Mouse (Mus musculus) liver, embryonic 16.5 days (tissue): ENCODE data around the gene Msh5. TPM values are rescaled to one million over a fixed set of nuclear protein-coding genes. Genes with fewer than 3 reads are reported as not detected.

ENCODE experiments used
- ATAC-seq: fragments of 200-750 bp; cut with Nextera tagmentation; 2 replicates; pipeline ENCODE4 v1.8.0; 2017; ENCODE audit warnings: low read depth, mild to moderate bottlenecking, moderate number of reproducible peaks, moderate library complexity
- H3K27ac ChIP-seq: fragments of 300-500 bp; sonication (generic); 2 replicates; pipeline ENCODE4 v1.5.1; 2014; ENCODE audit warnings: mild to moderate bottlenecking, low read length
- H3K27me3 ChIP-seq: fragments of 300-500 bp; sonication (generic); 2 replicates; pipeline ENCODE4 v1.6.1; 2014; ENCODE audit warnings: low read depth, low read length, mixed read lengths; ENCODE audit not compliant: control insufficient read depth, insufficient read depth
- H3K36me3 ChIP-seq: fragments of 300-500 bp; sonication (generic); 2 replicates; pipeline ENCODE4 v1.6.1; 2014; ENCODE audit warnings: mild to moderate bottlenecking; ENCODE audit not compliant: control insufficient read depth, insufficient read depth
- H3K4me1 ChIP-seq: fragments of 300-500 bp; sonication (generic); 2 replicates; pipeline ENCODE4 v1.6.1; 2014; ENCODE audit warnings: low read depth, low read length, mixed read lengths; ENCODE audit not compliant: control insufficient read depth
- H3K4me2 ChIP-seq: fragments of 300-500 bp; sonication (generic); 2 replicates; pipeline ENCODE4 v1.6.1; 2014; ENCODE audit warnings: low read depth, low read length, mixed read lengths
- H3K4me3 ChIP-seq: fragments of 300-500 bp; sonication (generic); 2 replicates; pipeline ENCODE4 v1.5.1; 2014; ENCODE audit warnings: low read depth, mild to moderate bottlenecking, low read length
- H3K9ac ChIP-seq: fragments of 300-500 bp; sonication (generic); 2 replicates; pipeline ENCODE4 v1.6.1; 2014; ENCODE audit warnings: low read depth, low read length
- H3K9me3 ChIP-seq: fragments of 300-500 bp; sonication (generic); replicated peaks from 2 replicates; pipeline ENCODE4 v1.6.1; 2016; ENCODE audit warnings: low read length; ENCODE audit not compliant: control insufficient read depth
- WGBS: fragments of 180-500 bp; shearing (Covaris S2); extraction: QIAGEN DNeasy Blood & Tissue Kit; methylation state at CpG from one replicate; pipeline ENCODE4 v1.1.7; 2014; ENCODE audit not compliant: insufficient replicate concordance; 5-methylcytosine and 5-hydroxymethylcytosine counted together
- polyA plus RNA-seq: library from polyadenylated mRNA; unstranded; fragments of >200 nt; fragmentation: Nextera tagmentation; extraction: Ambion mirVana; gene quantifications from 2 replicates; pipeline ENCODE4 v1.2.1, GENCODE M21; 2015

Gene Msh5
- polyA plus RNA-seq, 1 experiment from 2014 or later, result 4.2 TPM

DNA sequence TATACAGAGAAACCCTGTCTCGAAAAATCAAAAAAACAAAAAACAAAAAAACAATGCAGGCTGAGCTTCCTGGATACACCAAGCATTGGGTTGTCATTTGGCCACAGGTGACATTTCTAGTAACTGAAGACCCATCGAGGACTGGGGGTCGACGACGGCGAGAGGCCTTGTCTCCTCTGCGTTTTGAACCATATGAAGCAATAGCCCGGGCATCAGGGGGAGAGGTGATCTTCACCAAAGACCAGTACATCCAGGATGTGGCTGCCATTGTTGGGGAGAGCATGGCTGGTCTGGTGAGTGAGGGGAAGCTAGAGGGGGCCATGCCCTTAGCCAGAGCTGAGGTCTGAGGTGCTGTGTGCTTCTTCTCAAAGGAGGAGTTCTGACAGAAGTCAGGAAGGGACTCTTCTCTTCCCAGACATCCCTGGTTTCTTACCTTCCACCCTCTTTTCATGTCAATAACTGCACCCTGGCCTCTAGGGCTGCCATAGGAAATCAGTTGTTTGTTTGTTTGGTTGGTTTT lies 23.9 kb downstream of the Msh5 start:
- Histone ChIP-seq H3K9ac (no peak overlapping the region), H3K4me1 (peaks cover 36% of the 10 kb centered on the region), H3K27ac (no peak overlapping the region; the same call in 1 of the 2 replicates), H3K27me3 (no peaks in the 10 kb centered on the region), H3K4me2 (no peak overlapping the region), H3K36me3 (no peaks in the 10 kb centered on the region), H3K4me3 (no peak overlapping the region), H3K9me3 (no peaks in the 10 kb centered on the region)
- 78% methylated on average over 8 of the region's 8 CpGs for WGBS
- ATAC-seq, result no peak

DNA sequence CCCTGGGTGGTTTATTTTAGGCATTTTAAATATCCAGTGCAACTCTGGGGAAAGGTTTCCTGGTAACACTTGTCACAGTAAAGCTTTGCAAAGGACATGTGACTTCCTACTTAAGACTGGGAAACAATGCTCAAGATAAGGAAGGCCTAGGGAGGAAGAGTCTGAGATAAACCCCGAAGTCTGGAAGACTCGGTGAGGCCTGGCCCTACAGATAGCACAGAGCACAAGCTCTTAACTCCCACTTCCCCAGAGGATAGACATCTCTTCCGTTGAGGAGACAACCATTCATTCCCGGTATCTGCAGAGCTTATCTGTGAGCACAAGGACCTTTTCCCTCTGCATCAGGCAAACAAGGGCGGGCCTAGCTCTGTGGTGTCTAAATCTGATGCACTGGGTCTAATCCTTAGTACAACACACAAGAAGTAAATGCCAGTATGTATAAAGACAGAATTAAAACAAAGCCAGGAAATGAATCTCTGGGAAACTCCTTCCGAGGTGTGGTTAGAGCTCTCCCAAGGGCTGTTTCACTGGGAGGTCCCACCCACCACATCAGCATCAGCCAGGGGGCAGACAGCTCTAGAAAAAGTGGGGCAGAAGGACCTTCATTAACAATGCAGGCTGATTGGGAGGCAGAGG lies 24.6 kb downstream of the Msh5 start:
- no peak overlapping the region for H3K9ac ChIP-seq
- peak; percentile 87 for ATAC-seq

DNA sequence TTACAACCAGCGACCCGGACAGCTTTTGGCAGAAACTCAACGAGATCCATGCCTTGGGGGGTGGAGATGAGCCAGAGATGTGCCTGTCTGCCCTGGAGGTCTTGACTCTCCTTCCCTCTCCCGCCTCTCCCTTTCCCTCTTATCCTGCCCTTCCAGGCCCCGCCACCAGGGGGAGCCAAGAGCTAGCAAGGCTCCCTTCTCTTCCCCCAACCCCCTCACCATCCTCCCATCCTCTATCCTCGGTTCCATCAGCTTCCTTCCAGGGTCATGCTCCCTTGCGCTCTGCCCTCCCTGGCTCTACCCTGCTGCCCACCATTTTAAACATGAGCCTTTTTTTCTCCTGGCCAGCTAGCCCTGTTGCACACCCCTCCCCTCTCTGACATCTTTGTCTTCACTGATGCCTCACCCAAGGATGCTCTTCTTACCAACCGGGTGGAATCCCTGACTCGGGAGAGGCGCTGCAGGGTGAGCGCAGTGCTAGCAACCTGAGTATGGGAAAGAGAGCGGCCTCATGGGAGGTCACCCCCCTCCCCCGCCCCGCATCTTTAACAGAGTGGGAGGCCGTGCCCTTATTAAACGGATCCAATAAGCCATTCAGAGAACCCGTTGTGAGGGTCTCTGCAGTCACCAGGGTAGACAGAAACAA lies 25.3 kb downstream of the Msh5 start:
- H3K27me3 ChIP-seq, result no peaks in the 10 kb centered on the region
- WGBS, result 11% methylated on average over 17 of the region's 17 CpGs
- H3K9me3 ChIP-seq, result no peaks in the 10 kb centered on the region
- peaks cover 34% of the 10 kb centered on the region for H3K4me1 ChIP-seq
- peak overlapping the region; percentile 38 for H3K4me2 ChIP-seq
- H3K4me3 ChIP-seq, result no peak overlapping the region
- peak; percentile 20; the same call in 1 of the 2 replicates for ATAC-seq
- peaks cover 1% of the 10 kb centered on the region; the same call in 1 of the 2 replicates for H3K36me3 ChIP-seq
- H3K27ac ChIP-seq, result peak overlapping the region; percentile 39
- no peak overlapping the region for H3K9ac ChIP-seq

More for the DNA sequence above, 24.6 kb downstream of the Msh5 start:
- no peaks in the 10 kb centered on the region for H3K36me3 ChIP-seq
- peaks cover 31% of the 10 kb centered on the region for H3K4me1 ChIP-seq
- WGBS, result 6% methylated on average over 6 of the region's 6 CpGs
- H3K27ac ChIP-seq, result peak overlapping the region; percentile 39
- H3K4me3 ChIP-seq, result no peak overlapping the region
- H3K9me3 ChIP-seq, result no peaks in the 10 kb centered on the region
- H3K27me3 ChIP-seq, result no peaks in the 10 kb centered on the region
- peak overlapping the region; percentile 38 for H3K4me2 ChIP-seq

DNA sequence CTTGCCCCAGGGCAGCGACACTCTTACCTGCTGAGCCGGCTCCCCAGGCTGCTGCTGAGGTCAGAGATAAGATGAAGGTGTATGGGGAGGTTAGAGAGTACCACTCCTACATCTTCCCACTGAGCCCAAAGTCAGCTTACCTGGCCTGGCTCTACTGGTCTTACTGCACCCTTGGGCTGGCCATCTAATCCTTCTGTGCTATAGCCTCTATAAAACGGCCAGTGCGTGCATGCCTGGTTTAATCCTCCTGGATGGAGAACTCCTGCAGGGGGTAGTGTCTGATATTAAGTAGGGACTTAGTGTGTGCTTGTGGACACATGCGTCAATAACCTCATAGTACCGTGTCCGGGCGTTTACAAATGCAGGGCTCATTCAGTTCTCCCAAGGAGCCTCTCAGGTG lies 26.0 kb downstream of the Msh5 start:
- Histone ChIP-seq H3K36me3 (peaks cover 8% of the 10 kb centered on the region), H3K27me3 (no peaks in the 10 kb centered on the region), H3K9me3 (no peaks in the 10 kb centered on the region), H3K4me2 (no peak overlapping the region), H3K4me3 (no peak overlapping the region), H3K4me1 (peaks cover 36% of the 10 kb centered on the region), H3K27ac (no peak overlapping the region), H3K9ac (no peak overlapping the region)
- no peak for ATAC-seq
- 80% methylated on average over 8 of the region's 8 CpGs for WGBS

DNA sequence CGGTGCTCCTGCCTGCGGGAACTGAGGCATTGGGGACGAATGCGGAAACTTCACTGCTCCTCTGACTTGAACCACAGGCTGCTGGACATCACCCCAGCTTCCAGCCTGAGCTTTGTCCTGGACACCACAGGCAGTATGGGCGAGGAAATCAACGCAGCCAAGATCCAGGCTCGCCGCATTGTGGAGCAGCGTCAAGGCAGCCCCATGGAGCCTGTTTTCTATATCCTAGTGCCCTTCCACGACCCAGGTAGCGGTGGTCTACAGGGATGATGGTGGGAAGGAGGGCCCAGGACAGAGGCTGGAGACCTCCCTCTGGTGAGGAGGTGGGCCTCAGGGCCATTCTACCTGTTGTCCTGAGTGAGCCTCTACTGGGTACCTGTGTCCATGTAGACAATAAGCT lies 26.7 kb downstream of the Msh5 start:
- ATAC-seq, result no peak
- 85% methylated on average over 11 of the region's 11 CpGs for WGBS

DNA sequence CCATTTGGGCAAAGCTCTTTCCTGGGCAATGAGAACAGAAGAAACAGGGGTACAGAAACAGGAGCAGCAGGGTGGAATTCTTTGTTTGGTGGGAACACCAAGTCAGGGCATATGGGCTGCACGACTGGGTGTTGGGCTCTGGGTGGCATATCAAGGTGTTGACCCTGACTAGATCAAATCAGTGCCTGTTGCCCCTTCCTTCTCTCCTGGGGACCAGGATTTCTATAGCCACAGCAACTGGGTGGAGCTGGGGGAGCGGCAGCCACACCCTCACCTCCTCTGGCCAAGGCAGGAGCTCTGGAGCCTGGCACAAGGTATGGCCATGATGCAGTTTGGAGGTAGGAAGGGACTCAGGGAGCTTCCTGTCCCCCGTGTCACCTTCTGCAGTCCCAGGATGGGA lies 28.4 kb downstream of the Msh5 start:
- Histone ChIP-seq H3K27me3 (no peaks in the 10 kb centered on the region), H3K36me3 (peaks cover 31% of the 10 kb centered on the region), H3K4me1 (peaks cover 25% of the 10 kb centered on the region), H3K27ac (no peak overlapping the region), H3K9ac (no peak overlapping the region), H3K4me3 (no peak overlapping the region), H3K4me2 (no peak overlapping the region), H3K9me3 (no peaks in the 10 kb centered on the region)
- 56% methylated on average over 3 of the region's 3 CpGs for WGBS
- no peak for ATAC-seq

More for the DNA sequence above, 26.7 kb downstream of the Msh5 start:
- H3K4me3 ChIP-seq, result no peak overlapping the region
- no peak overlapping the region for H3K27ac ChIP-seq
- H3K9me3 ChIP-seq, result no peaks in the 10 kb centered on the region
- H3K9ac ChIP-seq, result no peak overlapping the region
- H3K4me2 ChIP-seq, result no peak overlapping the region
- H3K4me1 ChIP-seq, result peaks cover 36% of the 10 kb centered on the region
- no peaks in the 10 kb centered on the region for H3K27me3 ChIP-seq
- H3K36me3 ChIP-seq, result peaks cover 13% of the 10 kb centered on the region

DNA sequence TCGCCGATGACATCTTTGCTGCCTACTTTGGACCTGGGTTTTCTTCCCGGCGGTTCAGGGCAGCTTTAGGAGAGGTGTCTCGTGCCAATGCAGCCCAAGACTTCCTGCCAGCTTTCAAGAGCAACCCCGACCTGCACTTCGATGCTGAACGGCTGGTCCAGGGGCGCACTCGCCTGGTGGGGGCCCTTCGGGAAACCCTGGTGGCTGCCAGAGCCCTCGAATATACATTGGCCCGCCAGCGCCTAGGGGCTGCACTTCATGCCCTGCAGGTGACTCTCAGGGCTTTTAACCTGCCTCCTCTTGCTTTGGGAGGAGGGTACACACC lies 28.9 kb downstream of the Msh5 start:
- Histone ChIP-seq H3K9ac (no peak overlapping the region), H3K27me3 (no peaks in the 10 kb centered on the region), H3K27ac (no peak overlapping the region), H3K36me3 (peaks cover 36% of the 10 kb centered on the region), H3K4me2 (no peak overlapping the region), H3K9me3 (no peaks in the 10 kb centered on the region), H3K4me1 (peaks cover 21% of the 10 kb centered on the region), H3K4me3 (no peak overlapping the region)
- no peak for ATAC-seq
- WGBS, result 69% methylated on average over 14 of the region's 14 CpGs

DNA sequence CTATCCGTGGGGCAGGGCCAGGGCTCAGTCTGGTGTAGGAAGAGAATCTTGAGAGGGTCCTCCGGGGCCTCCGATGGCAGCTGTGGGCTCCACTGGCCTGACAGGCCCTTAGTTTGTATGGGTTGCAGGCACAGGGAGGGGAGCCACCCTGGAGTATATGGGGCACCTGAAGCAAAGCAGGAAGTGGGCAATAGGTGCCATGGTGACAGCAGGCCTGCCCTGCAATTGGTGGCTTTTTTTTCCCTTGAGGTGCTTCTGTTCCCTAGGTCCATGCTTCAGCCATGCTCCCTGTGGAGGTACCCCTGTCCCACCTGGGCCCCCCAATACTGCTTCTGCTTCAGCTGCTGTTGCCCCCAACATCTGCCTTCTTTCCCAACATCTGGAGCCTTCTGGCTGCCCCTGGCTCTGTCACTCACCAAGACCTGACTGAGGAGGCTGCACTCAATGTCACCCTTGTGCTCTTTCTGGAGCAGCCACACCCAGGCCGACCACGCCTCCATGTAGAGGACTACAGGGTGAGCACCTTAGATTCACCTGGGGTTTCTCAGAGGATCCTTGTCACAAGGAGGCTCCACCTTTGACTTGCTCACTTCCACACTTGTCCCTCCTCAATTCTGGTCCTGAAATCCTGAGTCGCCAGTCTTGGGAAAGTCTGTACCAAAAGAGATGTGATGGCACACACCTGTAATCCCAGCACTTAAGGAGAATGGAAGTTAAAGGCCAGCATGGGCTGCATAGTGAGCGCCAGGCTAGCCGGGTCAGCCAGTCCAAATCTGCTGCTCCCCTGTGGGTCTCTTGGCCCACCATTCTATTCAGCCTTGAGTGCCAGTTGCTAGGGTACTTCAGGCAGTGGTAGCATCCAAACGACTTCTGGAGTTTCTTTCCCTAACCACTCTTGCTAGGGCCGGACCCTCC lies 29.5 kb downstream of the Msh5 start:
- Histone ChIP-seq H3K9me3 (no peaks in the 10 kb centered on the region), H3K4me1 (peaks cover 17% of the 10 kb centered on the region), H3K4me3 (no peak overlapping the region), H3K36me3 (peaks cover 42% of the 10 kb centered on the region), H3K27me3 (no peaks in the 10 kb centered on the region), H3K4me2 (no peak overlapping the region), H3K9ac (no peak overlapping the region), H3K27ac (no peak overlapping the region)
- ATAC-seq, result no peak
- 73% methylated on average over 10 of the region's 10 CpGs for WGBS
